Mouse (Mus musculus) forebrain, embryonic 13.5 days (tissue): ENCODE measurements around the gene Krtap4-2. TPM values are rescaled to one million over a fixed set of nuclear protein-coding genes. Genes with fewer than 3 reads are reported as not detected.
"Not testable (repeated sequence)": the region's sequence is repeated elsewhere in the genome, so short reads cannot be mapped to it uniquely, and the experiment has no call there.

ENCODE experiments used
- ATAC-seq: fragments of 200-750 bp; cut with Nextera tagmentation; 2 replicates; pipeline ENCODE4 v1.8.0; 2017
- H3K27ac ChIP-seq: fragments of 300-500 bp; sonication (generic); 2 replicates; pipeline ENCODE4 v1.5.1; 2015; ENCODE audit warnings: inconsistent platforms, mild to moderate bottlenecking, moderate library complexity
- H3K27me3 ChIP-seq: fragments of 300-500 bp; sonication (generic); 2 replicates; pipeline ENCODE4 v1.6.1; 2015; ENCODE audit warnings: mild to moderate bottlenecking, inconsistent platforms
- H3K36me3 ChIP-seq: fragments of 300-500 bp; sonication (generic); 2 replicates; pipeline ENCODE4 v1.6.1; 2015; ENCODE audit warnings: mild to moderate bottlenecking, inconsistent platforms; ENCODE audit not compliant: poor library complexity, severe bottlenecking
- H3K4me1 ChIP-seq: fragments of 300-500 bp; sonication (generic); 2 replicates; pipeline ENCODE4 v1.6.1; 2015; ENCODE audit warnings: inconsistent platforms
- H3K4me2 ChIP-seq: fragments of 300-500 bp; sonication (generic); 2 replicates; pipeline ENCODE4 v1.6.1; 2015; ENCODE audit warnings: inconsistent platforms, mild to moderate bottlenecking, moderate library complexity
- H3K4me3 ChIP-seq: fragments of 300-500 bp; sonication (generic); 2 replicates; pipeline ENCODE4 v1.5.1; 2015; ENCODE audit warnings: mild to moderate bottlenecking, inconsistent platforms
- H3K9ac ChIP-seq: fragments of 300-500 bp; sonication (generic); 2 replicates; pipeline ENCODE4 v1.6.1; 2015; ENCODE audit warnings: mild to moderate bottlenecking, inconsistent platforms
- H3K9me3 ChIP-seq: fragments of 300-500 bp; sonication (generic); replicated peaks from 2 replicates; pipeline ENCODE4 v1.6.1; 2016; ENCODE audit warnings: inconsistent platforms
- WGBS: fragments of 180-500 bp; shearing (Covaris S2); methylation state at CpG from one replicate; pipeline ENCODE4 v1.1.7; 2015; 5-methylcytosine and 5-hydroxymethylcytosine counted together
- polyA plus RNA-seq: library from polyadenylated mRNA; unstranded; fragments of >200 nt; fragmentation: Nextera tagmentation; extraction: Ambion mirVana; gene quantifications from 2 replicates; pipeline ENCODE4 v1.2.1, GENCODE M21; 2015

Gene Krtap4-2
- polyA plus RNA-seq, 1 experiment from 2014 or later = not detected

- H3K9ac ChIP-seq = no peak overlapping the region
- 76% methylated on average over 2 of the region's 2 CpGs for WGBS
- H3K4me1 ChIP-seq = no peaks in the 10 kb centered on the region
- no peaks in the 10 kb centered on the region for H3K36me3 ChIP-seq
- H3K27me3 ChIP-seq = no peaks in the 10 kb centered on the region
- H3K4me3 ChIP-seq = no peak overlapping the region
- H3K4me2 ChIP-seq = no peak overlapping the region
- no peak for ATAC-seq
- no peak overlapping the region for H3K27ac ChIP-seq
- no peaks in the 10 kb centered on the region for H3K9me3 ChIP-seq
These were observed 1.6 kb downstream of the Krtap4-2 start for GRCm38 (mm10) chr11:99633293-99633692.

- Histone ChIP-seq H3K4me1 (no peaks in the 10 kb centered on the region), H3K4me3 (no peak overlapping the region), H3K27ac (no peak overlapping the region), H3K36me3 (no peaks in the 10 kb centered on the region), H3K9me3 (no peaks in the 10 kb centered on the region), H3K4me2 (no peak overlapping the region), H3K27me3 (no peaks in the 10 kb centered on the region), H3K9ac (no peak overlapping the region)
- no peak for ATAC-seq
- WGBS = 78% methylated on average over 3 of the region's 3 CpGs
These were observed 4.0 kb downstream of the Krtap4-2 start for GRCm38 (mm10) chr11:99630890-99631289.

GRCm38 (mm10) chr11:99628138-99628537 is 6.7 kb downstream of the Krtap4-2 start, which contains the start of gene Krtap4-1:
Krtap4-1 (minus strand) TSS chr11:99628238.
- H3K4me3 ChIP-seq = no peak within 1 kb of the TSS
- H3K9me3 ChIP-seq = no peaks in the 10 kb centered on the region
- H3K4me2 ChIP-seq = no peak within 1 kb of the TSS
- no peak within 1 kb of the TSS for H3K9ac ChIP-seq
- H3K4me1 ChIP-seq = no peaks in the 10 kb centered on the region
- H3K27ac ChIP-seq = no peak within 1 kb of the TSS
- ATAC-seq = no peak
- WGBS = 87% methylated on average over 4 of the region's 4 CpGs
- H3K36me3 ChIP-seq = no peaks in the 10 kb centered on the region
- H3K27me3 ChIP-seq = no peaks in the 10 kb centered on the region

- H3K27me3 ChIP-seq = no peaks in the 10 kb centered on the region
- no peaks in the 10 kb centered on the region for H3K4me1 ChIP-seq
- no peak within 1 kb of the TSS for H3K9ac ChIP-seq
- no peak within 1 kb of the TSS for H3K4me2 ChIP-seq
- 85% methylated on average over 2 of the region's 2 CpGs for WGBS
- H3K36me3 ChIP-seq = no peaks in the 10 kb centered on the region
- H3K9me3 ChIP-seq = no peaks in the 10 kb centered on the region
- ATAC-seq = no peak
- no peak within 1 kb of the TSS for H3K27ac ChIP-seq
- H3K4me3 ChIP-seq = no peak within 1 kb of the TSS
These were observed 14.5 kb downstream of the Krtap4-2 start, which contains the start of gene Gm11562 for GRCm38 (mm10) chr11:99620335-99620734. Gm11562 (minus strand) TSS chr11:99620435.

- Histone ChIP-seq H3K9me3 (no peaks in the 10 kb centered on the region), H3K4me1 (no peaks in the 10 kb centered on the region), H3K27ac (no peak within 1 kb of the TSS), H3K36me3 (no peaks in the 10 kb centered on the region), H3K4me2 (no peak within 1 kb of the TSS), H3K9ac (no peak within 1 kb of the TSS), H3K27me3 (no peaks in the 10 kb centered on the region), H3K4me3 (no peak within 1 kb of the TSS)
- 60% methylated on average over 3 of the region's 3 CpGs for whole genome bisulfite sequencing
- ATAC-seq = no peak
These were observed 20.0 kb downstream of the Krtap4-2 start, which contains the start of gene Krtap2-4 for GRCm38 (mm10) chr11:99614796-99615363. Krtap2-4 (minus strand) TSS chr11:99614846.

GRCm38 (mm10) chr11:99610089-99610488 is 24.8 kb downstream of the Krtap4-2 start, which contains the start of gene Gm11937:
Gm11937 (minus strand) TSS chr11:99610189.
- not testable (repeated sequence) for H3K4me3 ChIP-seq, H3K4me1 ChIP-seq, H3K9me3 ChIP-seq, H3K9ac ChIP-seq, ATAC-seq, H3K36me3 ChIP-seq, H3K27me3 ChIP-seq, H3K27ac ChIP-seq, H3K4me2 ChIP-seq
- WGBS = 68% methylated on average over 1 of the region's 2 CpGs

GRCm38 (mm10) chr11:99609126-99609525 is 25.8 kb downstream of the Krtap4-2 start:
- 60% methylated on average over 1 of the region's 1 CpGs for WGBS

GRCm38 (mm10) chr11:99603208-99603607 is 31.7 kb downstream of the Krtap4-2 start, which contains the start of gene Gm11938:
Gm11938 (minus strand) TSS chr11:99603308.
- H3K9me3 ChIP-seq, H3K4me3 ChIP-seq, H3K4me1 ChIP-seq, H3K9ac ChIP-seq, H3K27ac ChIP-seq, H3K4me2 ChIP-seq, H3K36me3 ChIP-seq, H3K27me3 ChIP-seq, ATAC-seq: not testable (repeated sequence)
- 71% methylated on average over 1 of the region's 1 CpGs for WGBS

More at GRCm38 (mm10) chr11:99609126-99609525, 25.8 kb downstream of the Krtap4-2 start:
- no peaks in the 10 kb centered on the region for H3K4me1 ChIP-seq
- no peak overlapping the region for H3K27ac ChIP-seq
- no peak overlapping the region for H3K4me2 ChIP-seq
- no peak overlapping the region for H3K9ac ChIP-seq
- no peaks in the 10 kb centered on the region for H3K27me3 ChIP-seq
- no peak overlapping the region for H3K4me3 ChIP-seq
- H3K36me3 ChIP-seq = no peaks in the 10 kb centered on the region
- ATAC-seq = no peak
- no peaks in the 10 kb centered on the region for H3K9me3 ChIP-seq

GRCm38 (mm10) chr11:99597742-99598141 is 37.1 kb downstream of the Krtap4-2 start, which contains the start of gene Krtap9-3:
Krtap9-3 (minus strand) TSS chr11:99598105.
- H3K27ac ChIP-seq, H3K9me3 ChIP-seq, H3K27me3 ChIP-seq, H3K4me2 ChIP-seq, H3K36me3 ChIP-seq, H3K9ac ChIP-seq, H3K4me1 ChIP-seq, H3K4me3 ChIP-seq, ATAC-seq: not testable (repeated sequence)
- WGBS = 76% methylated on average over 6 of the region's 6 CpGs

GRCm38 (mm10) chr11:99590981-99591380 is 43.9 kb downstream of the Krtap4-2 start, which contains the start of gene Krtap1-3:
Krtap1-3 (minus strand) TSS chr11:99591339.
- Histone ChIP-seq H3K4me2 (no peak within 1 kb of the TSS), H3K9ac (no peak within 1 kb of the TSS), H3K4me1 (no peaks in the 10 kb centered on the region), H3K27me3 (no peaks in the 10 kb centered on the region), H3K36me3 (no peaks in the 10 kb centered on the region), H3K9me3 (no peaks in the 10 kb centered on the region), H3K4me3 (no peak within 1 kb of the TSS), H3K27ac (no peak within 1 kb of the TSS)
- 90% methylated on average over 6 of the region's 6 CpGs for WGBS
- ATAC-seq = no peak

GRCm38 (mm10) chr11:99585096-99585495 is 49.8 kb downstream of the Krtap4-2 start:
- Histone ChIP-seq H3K9ac (no peak overlapping the region), H3K36me3 (no peaks in the 10 kb centered on the region), H3K27ac (no peak overlapping the region), H3K4me2 (no peak overlapping the region), H3K4me3 (no peak overlapping the region), H3K9me3 (no peaks in the 10 kb centered on the region), H3K4me1 (no peaks in the 10 kb centered on the region), H3K27me3 (no peaks in the 10 kb centered on the region)
- ATAC-seq = no peak
- 85% methylated on average over 7 of the region's 7 CpGs for WGBS
